Mouse (Mus musculus): ENCODE data around the gene Top2a. TPM values are rescaled to one million over a fixed set of nuclear protein-coding genes. Genes with fewer than 3 reads are reported as not detected.

Top2a gene
- polyA plus RNA-seq, 1 experiment from 2014 or later = 33.1 TPM

DNA sequence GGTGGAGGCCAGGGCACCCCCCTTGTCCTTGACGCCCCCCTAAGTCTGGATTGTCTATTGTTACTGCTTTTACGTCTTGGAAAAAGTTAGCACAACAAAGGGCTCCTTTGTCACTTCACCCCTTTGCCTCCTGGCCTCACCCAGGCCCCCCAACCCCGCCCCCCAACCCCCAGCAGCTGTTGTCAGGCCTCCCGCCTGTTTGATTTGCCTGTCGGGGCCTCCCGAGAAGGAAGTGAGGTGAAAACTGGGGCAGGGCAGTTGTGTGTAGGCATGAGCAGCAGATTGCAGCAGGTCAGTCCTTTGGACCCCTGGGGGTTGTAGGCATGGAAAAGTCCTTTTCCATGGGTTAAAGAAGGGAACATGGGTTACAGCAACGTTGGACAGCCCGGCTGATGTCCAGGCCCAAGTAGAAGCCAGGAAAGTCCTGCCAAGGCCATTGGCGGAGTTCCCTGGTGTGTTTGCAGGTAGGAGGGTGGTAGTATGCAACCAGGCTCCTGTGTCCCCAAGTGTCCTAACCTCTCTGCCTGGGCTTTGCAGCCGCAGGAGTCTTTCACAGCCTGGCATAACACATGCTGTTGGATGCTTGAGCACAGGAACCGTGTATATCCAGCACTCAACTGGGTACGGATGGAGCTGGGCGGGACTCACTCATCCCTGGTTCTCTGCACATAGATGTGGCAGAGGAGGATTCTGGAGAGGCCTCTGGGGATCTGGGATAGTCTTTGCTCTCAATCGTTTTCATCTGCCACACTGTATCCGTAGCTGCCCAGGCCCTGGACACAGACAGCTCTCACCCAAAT lies 59.2 kb downstream of the Top2a start:
- H3K36me3 ChIP-seq (ENCODE audit: control insufficient read depth, insufficient read depth, low read length) = no peaks in the 10 kb centered on the region
- no peak for ATAC-seq
- 17% methylated on average over 15 of the region's 15 CpGs for WGBS
- peaks cover 93% of the 10 kb centered on the region for H3K4me1 ChIP-seq (ENCODE audit: control insufficient read depth, insufficient read depth, low read depth, low read length)
- no peaks in the 10 kb centered on the region for H3K27me3 ChIP-seq (replicated peaks; ENCODE audit: control insufficient read depth, insufficient read depth, low read length)
- no peak overlapping the region for H3K4me3 ChIP-seq (ENCODE audit: low read length)
- peak overlapping the region; percentile 71 for H3K27ac ChIP-seq (ENCODE audit: low read depth, low read length)
- H3K4me2 ChIP-seq (ENCODE audit: low read length) = peak overlapping the region; percentile 99
- H3K9ac ChIP-seq (ENCODE audit: low read depth, low read length) = peak overlapping the region; percentile 44
- no peaks in the 10 kb centered on the region for H3K9me3 ChIP-seq (ENCODE audit: control insufficient read depth, low read length)

GRCm38 (mm10) chr11:98964201-98964615 lies 59.8 kb downstream of the Top2a start:
- peaks cover 93% of the 10 kb centered on the region for H3K4me1 ChIP-seq (ENCODE audit: control insufficient read depth, insufficient read depth, low read depth, low read length)
- no peaks in the 10 kb centered on the region for H3K27me3 ChIP-seq (replicated peaks; ENCODE audit: control insufficient read depth, insufficient read depth, low read length)
- H3K36me3 ChIP-seq (ENCODE audit: control insufficient read depth, insufficient read depth, low read length) = no peaks in the 10 kb centered on the region
- H3K27ac ChIP-seq (ENCODE audit: low read depth, low read length) = peak overlapping the region; percentile 71
- H3K4me3 ChIP-seq (ENCODE audit: low read length) = peak overlapping the region; percentile 65
- WGBS = 12% methylated on average over 6 of the region's 6 CpGs
- ATAC-seq = no peak
- no peaks in the 10 kb centered on the region for H3K9me3 ChIP-seq (ENCODE audit: control insufficient read depth, low read length)
- peak overlapping the region; percentile 47 for H3K9ac ChIP-seq (ENCODE audit: low read depth, low read length)
- peak overlapping the region; percentile 99 for H3K4me2 ChIP-seq (ENCODE audit: low read length)

DNA sequence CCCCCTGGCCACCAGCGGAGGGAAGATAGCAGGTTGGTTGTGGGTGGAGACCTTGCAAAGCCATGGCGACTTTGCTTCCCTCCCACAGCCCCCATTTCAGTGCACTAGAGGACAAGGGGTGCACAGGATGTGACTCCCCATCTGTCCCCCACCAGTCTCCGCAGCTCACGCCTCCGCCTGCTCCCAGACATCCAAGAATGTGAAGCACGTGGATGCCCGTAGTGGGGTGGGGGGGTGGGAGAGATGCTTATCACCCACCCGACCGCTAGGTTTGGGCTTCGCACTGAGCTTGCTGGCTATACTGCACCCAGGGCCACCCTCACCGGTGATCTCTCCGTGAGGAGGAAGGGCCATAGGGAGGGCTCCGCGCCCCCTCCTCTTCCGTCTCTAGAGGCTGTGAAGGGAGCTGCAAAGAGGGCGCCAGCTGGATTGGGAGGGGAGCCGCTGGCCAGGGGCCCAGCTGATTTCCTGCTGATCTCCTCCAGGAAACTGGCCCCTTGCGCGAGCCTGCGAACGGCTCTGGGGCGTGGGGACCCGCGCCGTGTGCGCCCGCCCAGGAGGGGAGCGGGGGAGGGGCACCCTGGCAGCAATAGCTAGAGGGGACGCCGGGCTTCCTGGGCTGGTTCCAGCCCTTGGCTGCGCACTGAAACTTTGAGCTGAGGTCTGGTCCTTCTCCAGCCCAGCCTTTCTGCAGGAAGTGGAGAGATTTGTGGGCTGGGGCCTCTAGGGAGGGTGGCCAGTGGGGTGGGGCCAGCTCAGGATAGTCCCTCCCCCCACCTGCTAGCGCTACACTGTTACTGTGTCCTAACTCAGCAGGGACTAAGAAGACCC lies 60.6 kb downstream of the Top2a start:
- peak overlapping the region; percentile 65 for H3K4me3 ChIP-seq (ENCODE audit: low read length)
- H3K27ac ChIP-seq (ENCODE audit: low read depth, low read length) = peak overlapping the region; percentile 71
- peak; percentile 58 for ATAC-seq
- no peaks in the 10 kb centered on the region for H3K27me3 ChIP-seq (replicated peaks; ENCODE audit: control insufficient read depth, insufficient read depth, low read length)
- H3K4me2 ChIP-seq (ENCODE audit: low read length) = peak overlapping the region; percentile 99
- peak overlapping the region; percentile 47 for H3K9ac ChIP-seq (ENCODE audit: low read depth, low read length)
- no peaks in the 10 kb centered on the region for H3K9me3 ChIP-seq (ENCODE audit: control insufficient read depth, low read length)
- no peaks in the 10 kb centered on the region for H3K36me3 ChIP-seq (ENCODE audit: control insufficient read depth, insufficient read depth, low read length)
- under 1% methylated on average over 32 of the region's 32 CpGs for WGBS
- peaks cover 88% of the 10 kb centered on the region for H3K4me1 ChIP-seq (ENCODE audit: control insufficient read depth, insufficient read depth, low read depth, low read length)

DNA sequence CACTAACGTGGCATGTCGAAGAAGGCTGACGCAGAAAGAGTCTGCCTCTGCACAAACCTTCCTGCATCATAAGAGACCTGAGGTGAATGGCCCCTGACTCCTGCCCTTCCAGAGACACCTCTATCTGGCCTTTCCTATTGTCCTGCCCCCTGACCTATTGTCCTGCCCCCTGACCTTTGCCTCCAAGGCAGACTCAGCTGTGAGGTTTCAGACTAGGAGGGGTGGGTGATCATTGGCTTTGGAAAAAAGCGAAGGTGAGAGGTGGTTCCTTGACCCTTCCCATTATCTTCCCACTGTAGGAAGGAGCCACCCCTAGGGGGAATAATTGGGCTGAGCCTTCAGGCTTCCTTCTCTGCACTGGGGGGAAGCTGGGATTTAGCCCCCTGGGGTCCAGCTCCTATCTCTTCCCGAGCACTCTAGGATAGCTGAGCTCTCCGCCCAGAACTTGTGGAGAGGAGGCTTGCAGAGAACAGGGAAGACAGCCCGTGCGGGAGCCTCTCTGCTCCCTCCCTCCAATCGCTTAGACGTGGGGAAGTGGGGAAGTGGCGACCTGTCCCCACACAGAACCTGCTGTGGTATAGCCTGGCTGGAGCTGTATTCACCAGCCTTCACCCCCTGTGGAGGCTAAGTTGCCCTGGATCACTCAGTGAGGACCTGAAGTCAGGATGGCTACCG lies 61.4 kb downstream of the Top2a start:
- H3K36me3 ChIP-seq (ENCODE audit: control insufficient read depth, insufficient read depth, low read length) = no peaks in the 10 kb centered on the region
- peaks cover 80% of the 10 kb centered on the region for H3K4me1 ChIP-seq (ENCODE audit: control insufficient read depth, insufficient read depth, low read depth, low read length)
- H3K4me2 ChIP-seq (ENCODE audit: low read length) = peak overlapping the region; percentile 99
- peak overlapping the region; percentile 47 for H3K9ac ChIP-seq (ENCODE audit: low read depth, low read length)
- ATAC-seq = no peak
- 8% methylated on average over 12 of the region's 12 CpGs for WGBS
- peak overlapping the region; percentile 71 for H3K27ac ChIP-seq (ENCODE audit: low read depth, low read length)
- no peaks in the 10 kb centered on the region for H3K9me3 ChIP-seq (ENCODE audit: control insufficient read depth, low read length)
- H3K4me3 ChIP-seq (ENCODE audit: low read length) = peak overlapping the region; percentile 65
- H3K27me3 ChIP-seq (replicated peaks; ENCODE audit: control insufficient read depth, insufficient read depth, low read length) = no peaks in the 10 kb centered on the region

- H3K9me3 ChIP-seq (ENCODE audit: control insufficient read depth, low read length) = no peaks in the 10 kb centered on the region
- H3K4me2 ChIP-seq (ENCODE audit: low read length) = peak overlapping the region; percentile 99
- H3K36me3 ChIP-seq (ENCODE audit: control insufficient read depth, insufficient read depth, low read length) = no peaks in the 10 kb centered on the region
- ATAC-seq = no peak
- H3K27me3 ChIP-seq (replicated peaks; ENCODE audit: control insufficient read depth, insufficient read depth, low read length) = no peaks in the 10 kb centered on the region
- WGBS = 7% methylated on average over 8 of the region's 8 CpGs
- peaks cover 72% of the 10 kb centered on the region for H3K4me1 ChIP-seq (ENCODE audit: control insufficient read depth, insufficient read depth, low read depth, low read length)
- H3K4me3 ChIP-seq (ENCODE audit: low read length) = peak overlapping the region; percentile 65
- peak overlapping the region; percentile 70 for H3K9ac ChIP-seq (ENCODE audit: low read depth, low read length)
- H3K27ac ChIP-seq (ENCODE audit: low read depth, low read length) = 0 out of 2 replicates have a peak overlapping the region, but pooled peaks have one; percentile 6
These were observed 62.2 kb downstream of the Top2a start for GRCm38 (mm10) chr11:98961766-98962165.

GRCm38 (mm10) chr11:98961051-98961592 lies 62.9 kb downstream of the Top2a start:
- Histone ChIP-seq H3K4me3 (ENCODE audit: low read length) (peak overlapping the region; percentile 65), H3K4me2 (ENCODE audit: low read length) (peak overlapping the region; percentile 99), H3K27ac (ENCODE audit: low read depth, low read length) (peak overlapping the region; percentile 32), H3K9me3 (ENCODE audit: control insufficient read depth, low read length) (no peaks in the 10 kb centered on the region), H3K4me1 (ENCODE audit: control insufficient read depth, insufficient read depth, low read depth, low read length) (peaks cover 66% of the 10 kb centered on the region), H3K36me3 (ENCODE audit: control insufficient read depth, insufficient read depth, low read length) (no peaks in the 10 kb centered on the region), H3K9ac (ENCODE audit: low read depth, low read length) (peak overlapping the region; percentile 70), H3K27me3 (replicated peaks; ENCODE audit: control insufficient read depth, insufficient read depth, low read length) (no peaks in the 10 kb centered on the region)
- WGBS = 3% methylated on average over 18 of the region's 18 CpGs
- ATAC-seq = no peak

- Histone ChIP-seq H3K27ac (ENCODE audit: low read depth, low read length) (peak overlapping the region; percentile 32), H3K27me3 (replicated peaks; ENCODE audit: control insufficient read depth, insufficient read depth, low read length) (no peaks in the 10 kb centered on the region), H3K4me1 (ENCODE audit: control insufficient read depth, insufficient read depth, low read depth, low read length) (peaks cover 64% of the 10 kb centered on the region), H3K4me3 (ENCODE audit: low read length) (peak overlapping the region; percentile 65), H3K9me3 (ENCODE audit: control insufficient read depth, low read length) (no peaks in the 10 kb centered on the region), H3K36me3 (ENCODE audit: control insufficient read depth, insufficient read depth, low read length) (no peaks in the 10 kb centered on the region), H3K9ac (ENCODE audit: low read depth, low read length) (peak overlapping the region; percentile 70), H3K4me2 (ENCODE audit: low read length) (peak overlapping the region; percentile 99)
- WGBS = under 1% methylated on average over 42 of the region's 53 CpGs
- ATAC-seq = peak; percentile 19
These were observed 63.6 kb downstream of the Top2a start for GRCm38 (mm10) chr11:98960313-98960906.

GRCm38 (mm10) chr11:98959437-98960312 lies 64.3 kb downstream of the Top2a start:
- H3K9me3 ChIP-seq (ENCODE audit: control insufficient read depth, low read length) = no peaks in the 10 kb centered on the region
- H3K4me2 ChIP-seq (ENCODE audit: low read length) = peak overlapping the region; percentile 99
- peak overlapping the region; percentile 65 for H3K4me3 ChIP-seq (ENCODE audit: low read length)
- no peaks in the 10 kb centered on the region for H3K27me3 ChIP-seq (replicated peaks; ENCODE audit: control insufficient read depth, insufficient read depth, low read length)
- ATAC-seq = peak; percentile 11
- peak overlapping the region; percentile 70 for H3K9ac ChIP-seq (ENCODE audit: low read depth, low read length)
- H3K36me3 ChIP-seq (ENCODE audit: control insufficient read depth, insufficient read depth, low read length) = no peaks in the 10 kb centered on the region
- peaks cover 64% of the 10 kb centered on the region for H3K4me1 ChIP-seq (ENCODE audit: control insufficient read depth, insufficient read depth, low read depth, low read length)
- under 1% methylated on average over 41 of the region's 43 CpGs for WGBS
- peak overlapping the region; percentile 64 for H3K27ac ChIP-seq (ENCODE audit: low read depth, low read length)

Data from hindbrain, embryonic 16.5 days (tissue).